Mouse (Mus musculus): ENCODE results near the gene Clec2i.
"Not testable (repeated sequence)": the region's sequence is repeated elsewhere in the genome, so short reads cannot be mapped to it uniquely, and the experiment has no call there.

Clec2i gene

DNA sequence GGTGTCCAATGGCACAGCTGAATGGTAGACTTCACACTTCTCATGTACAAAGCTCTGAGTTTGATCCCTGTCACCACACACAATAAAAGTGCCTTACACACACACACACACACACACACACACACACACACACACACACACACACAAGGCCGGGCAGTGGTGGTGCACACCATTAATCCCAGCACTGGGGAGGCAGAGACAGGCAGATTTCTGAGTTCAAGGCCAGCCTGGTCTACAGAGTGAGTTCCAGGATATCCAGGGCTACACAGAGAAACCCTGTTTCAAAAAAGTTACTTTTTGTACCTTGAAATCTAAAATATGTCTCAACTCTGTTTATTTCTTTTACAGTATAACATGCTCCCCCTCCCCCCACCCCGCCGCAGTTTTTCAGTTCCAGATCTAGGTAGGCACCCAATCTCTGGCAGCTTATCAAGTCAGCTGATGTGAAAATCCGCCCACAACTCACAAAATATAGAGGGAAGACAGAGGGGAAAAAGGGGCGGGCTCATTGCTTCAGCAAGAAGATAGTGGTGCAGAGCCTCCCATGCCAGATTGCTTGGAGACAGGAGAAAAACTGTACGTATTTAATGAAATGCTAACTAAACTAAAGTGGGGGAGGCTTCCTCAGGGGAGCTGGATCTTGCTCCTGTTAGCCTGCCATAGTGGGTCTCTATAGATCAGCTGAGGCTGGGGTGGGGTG lies at the start of gene Clec2i:
Clec2i (plus strand) TSS at position 498 of the 700 bp plus-strand sequence.
- DNase-seq (ENCODE audit: low spot score) = not testable (repeated sequence)

DNA sequence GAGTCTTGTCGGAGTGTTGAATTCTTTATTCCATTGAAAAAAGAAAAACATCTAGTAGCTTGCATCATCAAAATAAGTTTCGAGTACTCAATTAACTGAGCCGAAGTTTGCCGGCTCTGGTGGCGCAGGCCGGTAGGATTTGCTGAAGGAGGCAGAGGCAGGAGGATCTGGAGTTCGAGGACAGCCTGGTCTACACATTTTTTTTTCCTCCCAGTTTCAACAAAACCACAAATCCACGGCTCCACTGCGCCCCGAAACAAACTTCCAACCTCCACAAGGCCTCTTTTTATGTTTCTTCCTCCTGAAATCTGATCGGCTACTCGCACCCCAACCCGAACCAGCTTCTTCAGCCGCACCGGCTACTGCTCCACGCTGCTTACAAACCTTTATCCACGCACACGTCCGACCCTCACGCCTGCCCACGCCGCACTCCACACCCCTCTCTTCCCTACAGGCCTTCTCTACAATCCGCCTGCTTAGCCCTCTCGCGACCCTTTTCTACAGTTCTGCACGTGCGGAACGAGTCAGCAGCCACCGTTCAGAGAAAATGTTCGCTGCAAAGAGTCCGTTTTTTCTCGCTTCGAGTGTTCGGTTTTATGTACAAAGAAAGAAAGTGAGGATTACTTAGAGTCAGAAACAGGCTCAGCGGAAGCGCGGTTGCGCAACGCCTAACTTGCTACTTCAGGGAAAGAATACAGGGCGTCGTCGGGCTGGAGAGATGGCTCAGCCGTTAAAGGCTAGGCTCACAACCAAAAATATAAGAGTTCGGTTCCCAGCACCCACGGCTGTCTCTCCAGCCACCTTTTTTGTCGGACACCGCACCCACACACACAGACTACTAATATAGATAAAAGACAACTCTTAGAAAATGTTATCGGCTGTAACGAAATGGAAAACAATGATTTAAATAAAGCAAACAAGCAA lies 48.8 kb upstream of the Clec2i start:
- DNase-seq (ENCODE audit: low spot score) = peak; percentile 94

DNA sequence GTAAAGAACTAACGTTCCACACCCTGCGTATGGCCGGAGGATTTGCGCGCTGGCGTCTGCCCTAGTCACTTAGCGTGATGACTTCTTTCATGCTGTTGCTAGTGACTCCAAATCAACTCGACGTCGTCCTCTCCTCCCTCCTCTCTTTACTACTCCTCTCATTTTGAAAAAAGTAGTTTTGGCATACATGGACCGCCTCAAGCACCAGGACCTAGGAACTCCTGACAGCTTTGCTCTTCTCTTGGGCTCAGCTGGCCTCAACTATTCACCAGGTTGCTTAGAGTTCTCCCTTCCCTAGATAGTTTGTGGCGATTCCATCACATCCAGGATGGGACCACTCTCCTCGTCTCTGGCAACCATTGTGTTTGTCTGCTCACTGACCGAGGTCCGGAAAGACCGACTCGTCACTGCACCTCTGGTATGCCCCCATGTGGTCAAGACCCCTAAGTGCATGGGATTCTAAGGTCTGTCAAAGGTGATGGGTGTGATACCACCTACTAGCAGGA lies 48.1 kb upstream of the Clec2i start:
- DNase-seq (ENCODE audit: low spot score) = peak; percentile 95

DNA sequence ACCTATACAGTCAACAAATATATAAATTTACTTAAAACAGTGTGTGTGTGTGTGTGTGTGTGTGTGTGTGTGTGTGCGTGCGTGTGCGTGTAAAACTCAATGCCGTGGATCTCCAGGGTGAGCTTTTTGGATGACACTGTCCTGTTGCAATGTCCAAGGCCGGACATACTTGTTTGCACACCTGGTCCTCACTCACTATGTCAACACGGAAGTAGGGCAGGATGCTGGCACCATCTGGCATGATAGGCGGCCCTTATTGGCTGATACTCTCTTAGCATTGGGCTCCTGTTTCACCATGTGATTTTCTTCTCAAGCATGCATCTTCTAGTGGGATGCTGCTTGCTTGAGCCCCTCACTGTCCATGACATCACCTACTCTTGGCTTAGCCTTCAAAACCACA lies 47.5 kb upstream of the Clec2i start:
- DNase-seq (ENCODE audit: low spot score) = peak; percentile 31

DNA sequence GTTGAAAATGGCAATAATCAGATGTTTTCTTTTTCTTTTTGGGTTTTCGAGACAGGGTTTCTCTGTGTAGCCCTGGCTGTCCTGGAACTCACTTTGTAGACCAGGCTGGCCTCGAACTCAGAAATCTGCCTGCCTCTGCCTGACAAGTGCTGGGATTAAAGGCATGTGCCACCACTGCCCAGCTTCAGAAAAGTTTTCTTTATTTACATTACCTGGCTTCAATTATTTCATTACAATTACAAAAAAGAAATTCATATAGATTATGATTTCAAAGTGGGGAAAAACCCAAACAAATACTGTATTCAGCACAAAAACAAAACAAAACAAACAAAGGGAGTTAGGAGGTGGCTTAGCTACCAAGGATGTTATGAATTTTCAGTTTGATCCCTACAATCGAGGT lies 46.7 kb upstream of the Clec2i start:
- DNase-seq (ENCODE audit: low spot score) = not testable (repeated sequence)

DNA sequence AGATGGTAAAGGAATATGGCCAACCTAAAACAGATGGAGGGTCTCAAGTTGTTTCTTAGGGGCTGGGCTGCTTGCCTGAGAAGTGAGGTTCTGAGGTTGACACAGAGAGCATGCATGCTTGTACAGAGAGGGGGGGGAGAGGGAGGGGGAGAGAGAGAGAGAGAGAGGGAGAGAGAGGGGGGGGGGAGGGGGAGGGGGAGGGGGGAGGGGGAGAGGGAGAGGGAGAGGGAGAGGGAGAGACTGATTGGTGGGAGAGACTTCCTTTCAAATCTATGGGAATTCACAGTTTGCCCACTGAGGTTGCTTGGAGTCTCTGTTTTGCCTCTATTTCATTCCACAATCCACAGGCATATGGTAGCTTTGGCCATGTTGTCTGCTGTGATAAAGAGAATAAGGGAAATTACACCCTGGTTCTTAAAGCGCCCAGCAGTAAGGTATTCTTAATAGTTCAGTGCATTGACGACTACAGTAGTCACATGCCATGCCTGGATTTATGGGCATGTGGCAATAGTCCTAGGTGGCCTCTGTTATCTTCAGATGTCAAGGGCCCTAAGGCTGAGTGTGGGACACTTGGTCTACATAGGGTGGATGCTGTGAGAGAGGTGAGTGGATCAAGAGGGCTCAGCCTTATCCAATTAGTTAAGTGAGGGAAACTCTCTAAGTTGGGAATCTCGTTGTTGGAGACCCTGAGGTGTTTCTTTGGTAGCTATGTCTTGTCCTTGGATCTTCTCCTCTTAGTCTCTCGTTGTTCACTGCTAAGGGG lies 45.9 kb upstream of the Clec2i start:
- peak; percentile 15 for DNase-seq (ENCODE audit: low spot score)

DNA sequence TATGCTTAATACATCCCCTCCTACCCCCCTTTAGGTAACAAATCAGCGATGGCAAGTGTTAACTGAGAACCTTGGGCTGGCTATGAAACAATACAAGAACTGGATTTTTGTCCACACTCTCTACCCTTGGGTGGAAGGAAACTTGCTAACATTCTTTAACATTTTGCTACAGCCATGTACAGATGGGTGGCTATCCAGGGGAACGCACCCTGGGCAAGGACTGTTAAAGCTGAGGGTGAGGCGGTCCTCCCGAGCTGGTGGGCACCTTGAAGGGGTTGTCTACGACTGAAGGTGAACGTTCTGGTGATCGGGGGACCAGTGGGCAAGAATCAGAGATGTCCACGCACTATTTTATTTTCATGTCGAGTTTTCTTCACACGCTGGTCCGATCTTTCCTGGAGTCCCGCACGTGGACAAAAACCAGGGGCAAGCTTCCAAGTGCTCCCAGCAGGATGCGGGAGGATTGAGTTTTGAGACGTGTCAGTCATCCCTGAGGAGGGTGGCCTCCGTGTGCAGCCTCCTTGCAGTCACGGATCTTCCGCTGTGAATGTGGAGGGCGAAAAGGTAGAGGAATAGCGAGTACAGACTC lies 44.9 kb upstream of the Clec2i start:
- peak; percentile 52 for DNase-seq (ENCODE audit: low spot score)

DNA sequence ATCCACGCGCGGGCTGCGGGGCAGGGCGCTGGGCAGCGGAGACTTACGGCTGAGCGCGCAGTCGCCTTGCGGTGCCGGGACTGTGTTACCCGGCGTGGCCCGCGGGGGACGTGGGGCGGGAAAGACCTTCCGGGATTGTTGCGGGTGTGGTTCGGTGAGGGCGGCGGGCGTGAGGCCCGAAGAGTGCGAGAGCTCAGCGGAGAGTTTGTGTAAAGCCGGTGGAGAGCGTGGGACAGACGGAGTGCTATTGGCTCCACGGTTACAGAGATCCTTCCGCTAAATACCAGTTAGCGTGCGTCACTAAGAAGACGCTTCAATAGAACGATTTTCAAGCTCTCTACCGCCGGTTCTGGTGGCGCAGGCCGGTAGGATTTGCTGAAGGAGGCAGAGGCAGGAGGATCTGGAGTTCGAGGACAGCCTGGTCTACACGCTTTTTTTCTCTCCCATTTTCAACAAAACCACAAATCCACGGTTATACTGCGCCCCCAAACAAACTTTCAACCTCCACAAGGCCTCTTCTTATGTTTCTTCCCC lies 44.4 kb upstream of the Clec2i start:
- peak; percentile 97 for DNase-seq (ENCODE audit: low spot score)

DNA sequence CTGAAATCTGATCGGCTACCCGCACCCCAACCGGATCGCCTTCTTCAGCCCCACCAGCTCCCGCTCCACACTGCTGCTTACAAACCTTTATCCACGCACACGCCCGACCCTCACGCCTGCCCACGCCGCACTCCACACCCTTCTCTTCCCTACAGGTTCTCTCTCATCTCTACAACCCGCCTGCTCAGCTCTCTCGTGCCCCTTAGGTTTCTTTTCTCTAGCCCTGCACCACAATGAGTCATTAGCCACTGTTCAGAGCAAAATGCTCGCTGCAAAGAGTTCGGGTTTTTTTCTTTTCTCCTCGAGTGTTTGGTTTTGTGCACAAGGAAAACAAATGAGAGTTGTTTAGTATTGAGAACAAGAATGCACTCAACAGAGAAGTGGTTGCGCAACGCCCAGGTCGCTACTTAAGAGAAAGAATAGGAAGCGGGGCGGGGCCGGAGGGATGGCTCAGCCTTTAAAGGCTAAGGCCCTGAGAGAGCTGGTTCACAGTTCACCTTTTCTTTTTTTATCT lies 43.9 kb upstream of the Clec2i start:
- DNase-seq (ENCODE audit: low spot score) = peak; percentile 87

DNA sequence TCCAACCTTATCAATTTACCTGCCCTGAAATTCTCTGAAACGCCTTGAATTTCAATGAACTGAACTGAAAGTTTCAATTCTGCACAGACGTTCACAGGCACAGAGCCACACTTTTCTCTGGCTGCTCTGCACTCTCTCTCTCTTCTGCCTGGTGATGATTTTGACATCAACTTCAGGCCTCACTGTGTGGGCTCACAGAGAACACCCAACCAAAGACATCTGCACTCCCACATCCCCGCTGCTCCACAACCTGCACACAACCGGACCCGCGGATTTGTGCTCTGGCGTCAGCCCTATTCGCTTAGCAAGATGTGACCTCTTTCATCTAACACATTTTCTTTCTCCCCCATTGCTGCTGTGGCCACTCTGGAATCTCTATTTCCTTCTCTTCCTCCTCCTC lies 43.3 kb upstream of the Clec2i start:
- DNase-seq (ENCODE audit: low spot score) = peak; percentile 22

DNA sequence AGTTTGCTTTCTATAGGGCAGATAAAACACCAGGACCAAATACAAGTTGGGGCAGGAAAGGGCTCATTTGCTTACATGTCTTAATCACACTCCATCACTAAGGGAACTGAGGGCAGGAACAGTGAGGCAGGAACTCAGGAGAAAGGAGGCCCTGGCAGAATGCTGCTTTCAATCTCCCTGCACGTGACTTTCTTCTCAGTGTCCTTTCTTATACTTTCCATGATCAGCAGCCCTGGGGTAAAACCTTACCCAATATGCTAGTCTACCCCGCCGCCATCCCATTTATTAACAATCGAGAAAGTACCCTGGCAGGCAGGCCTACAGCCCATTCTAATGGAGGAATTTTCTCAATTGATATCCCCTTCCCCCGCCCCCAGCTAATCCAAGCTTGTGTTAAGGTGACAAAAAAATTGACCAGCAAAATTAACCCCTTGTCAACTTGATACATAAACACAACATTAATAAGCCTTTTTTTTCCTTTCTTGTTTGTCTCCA lies 42.8 kb upstream of the Clec2i start:
- peak; percentile 8 for DNase-seq (ENCODE audit: low spot score)

DNA sequence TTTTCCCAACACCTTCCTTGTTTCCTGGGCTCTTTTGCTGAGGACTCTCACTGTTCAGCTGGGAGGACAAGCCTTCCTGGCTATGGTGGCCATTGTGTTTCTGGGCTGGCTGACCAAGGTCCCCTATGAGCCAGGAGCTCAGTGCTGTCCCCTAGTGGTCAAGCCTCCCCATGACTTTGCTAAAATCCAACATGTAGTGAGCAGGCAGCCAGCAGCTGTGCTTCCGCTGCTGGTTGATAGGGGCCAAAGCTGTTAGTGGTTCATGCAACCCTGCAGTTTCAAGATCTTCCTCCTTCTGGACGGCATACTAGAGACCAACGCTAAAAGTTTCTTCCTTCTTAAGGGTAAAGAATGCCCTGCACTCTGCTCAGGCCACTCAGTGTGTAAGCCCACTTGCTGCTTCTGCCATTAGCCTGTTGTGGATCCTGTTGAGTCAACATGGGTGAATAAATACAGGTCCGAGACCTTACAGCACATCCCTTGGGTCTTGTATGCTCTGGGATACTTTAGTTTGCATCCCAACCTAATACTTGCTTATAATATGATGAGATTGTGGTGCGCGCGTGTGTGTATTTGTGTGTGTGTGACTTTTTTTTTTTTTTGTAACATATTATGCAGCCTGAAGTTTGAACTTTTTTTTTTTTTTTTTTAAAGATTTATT lies 41.9 kb upstream of the Clec2i start:
- DNase-seq (ENCODE audit: low spot score) = peak; percentile 97

DNA sequence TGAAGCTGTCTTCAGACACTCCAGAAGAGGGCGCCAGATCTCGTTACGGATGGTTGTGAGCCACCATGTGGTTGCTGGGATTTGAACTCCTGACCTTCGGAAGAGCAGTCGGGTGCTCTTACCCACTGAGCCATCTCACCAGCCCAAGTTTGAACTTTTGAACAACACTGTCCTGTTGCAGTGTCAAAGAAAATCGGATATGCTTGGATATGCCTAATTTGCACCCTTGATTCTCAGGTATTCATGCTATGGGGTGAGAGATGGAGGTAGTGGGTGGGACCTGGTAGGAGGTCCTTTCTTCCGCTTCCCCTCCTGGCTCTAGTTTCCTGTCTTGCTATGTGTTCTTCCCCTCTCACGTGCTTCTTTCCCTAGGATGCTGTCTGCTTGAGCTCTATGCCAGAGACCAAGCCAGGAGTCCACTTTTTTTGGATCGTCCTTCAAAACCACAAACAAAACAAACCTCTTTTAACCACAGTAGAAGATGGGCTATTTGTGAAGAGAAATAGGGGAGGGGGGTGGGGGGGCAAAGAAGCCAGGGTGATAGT lies 41.3 kb upstream of the Clec2i start:
- peak; percentile 34 for DNase-seq (ENCODE audit: low spot score)

DNA sequence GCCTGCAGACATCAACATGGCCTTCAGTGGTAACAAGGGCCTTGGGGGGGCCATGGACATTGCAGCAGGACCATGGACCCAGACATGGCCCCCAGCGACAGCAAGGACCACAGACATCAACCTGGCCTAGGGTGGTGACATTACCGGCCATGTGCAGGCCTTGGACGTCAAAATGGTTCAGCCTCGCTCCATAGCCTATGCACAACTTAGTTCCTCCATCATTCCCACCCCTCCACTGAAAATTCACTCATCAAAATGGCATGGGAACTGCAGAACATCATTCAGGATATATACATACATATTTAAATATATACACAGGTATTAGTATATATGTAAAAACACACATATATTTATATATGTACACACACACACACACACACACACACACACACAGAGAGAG lies 40.0 kb upstream of the Clec2i start:
- no peak for DNase-seq (ENCODE audit: low spot score)

DNA sequence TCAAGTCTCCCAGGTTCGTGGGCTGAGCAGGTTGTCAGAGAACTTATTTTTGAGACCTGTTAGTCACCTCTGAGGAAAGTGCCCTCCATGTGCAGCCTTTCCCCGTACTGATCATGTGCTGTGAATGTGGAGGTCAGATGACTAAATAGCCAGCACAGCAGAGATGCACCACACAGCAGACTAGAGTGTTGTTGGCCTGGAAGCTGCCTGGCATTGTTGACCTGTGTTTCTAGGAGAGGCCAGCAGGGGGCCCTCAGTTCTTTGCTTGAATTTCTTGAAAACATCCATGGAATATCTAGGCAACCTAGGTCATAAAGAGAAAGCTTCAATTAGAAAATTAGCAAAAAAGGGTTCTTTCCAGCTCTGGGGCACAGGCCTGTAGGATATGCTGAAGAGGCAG lies 37.5 kb upstream of the Clec2i start:
- DNase-seq (ENCODE audit: low spot score) = peak; percentile 84

DNA sequence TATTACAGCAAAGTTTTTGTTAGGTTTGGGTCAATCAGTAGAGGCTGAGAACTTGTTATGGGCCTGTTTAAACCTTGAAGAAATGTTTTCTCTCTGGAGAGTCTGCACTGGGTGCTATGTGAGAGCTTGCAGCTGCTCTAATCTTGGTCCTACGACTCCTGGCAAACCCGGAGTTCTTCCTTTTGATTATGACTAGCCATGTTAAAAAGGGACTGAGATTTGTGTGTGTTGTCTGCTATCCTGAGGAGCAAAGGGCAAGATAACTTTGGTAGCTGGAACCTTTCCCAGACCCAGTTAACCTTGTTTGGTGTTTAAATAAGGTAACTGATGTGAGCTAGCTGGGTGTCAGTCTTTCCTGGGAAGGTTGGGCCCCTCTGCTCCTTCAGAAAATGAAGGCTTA lies 36.7 kb upstream of the Clec2i start:
- no peak for DNase-seq (ENCODE audit: low spot score)

DNA sequence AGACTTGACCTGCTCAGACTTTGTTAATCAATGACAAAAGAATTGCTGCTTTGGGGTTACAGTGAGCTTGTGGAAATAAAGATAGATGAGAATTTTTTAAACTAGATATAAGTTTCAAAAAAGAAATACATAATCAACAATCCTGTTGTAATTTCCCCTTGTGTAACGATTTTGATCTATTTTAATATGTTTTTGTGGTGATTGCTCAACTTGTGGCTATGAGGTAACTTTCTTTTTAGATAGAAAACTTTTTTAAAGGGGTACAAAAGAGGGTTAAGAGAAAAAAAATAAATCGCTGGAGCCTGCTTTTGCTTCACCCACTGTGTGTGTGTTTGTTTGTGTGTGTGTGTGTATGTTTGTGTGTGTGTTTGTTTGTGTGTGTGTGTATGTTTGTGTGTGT lies 36.2 kb upstream of the Clec2i start:
- no peak for DNase-seq (ENCODE audit: low spot score)

DNA sequence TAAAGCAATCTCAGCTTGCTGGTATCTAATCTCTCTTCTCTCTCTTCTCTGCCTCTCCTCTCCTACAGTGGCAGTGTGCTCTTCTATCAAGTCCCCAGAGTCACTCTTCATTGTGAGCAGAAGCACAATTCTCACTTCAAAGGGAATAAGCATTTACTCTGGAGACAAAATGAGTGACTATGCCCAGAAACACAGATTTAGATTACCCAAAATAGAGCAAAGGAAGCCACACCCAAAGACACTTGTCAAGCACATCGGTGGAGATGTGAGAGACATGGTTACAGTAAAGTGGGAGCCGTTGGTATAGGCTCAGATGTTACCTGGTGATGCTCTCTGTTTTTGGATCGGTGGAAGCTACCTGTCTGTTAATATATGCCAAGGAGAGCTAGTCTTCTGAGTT lies 34.6 kb upstream of the Clec2i start:
- no peak for DNase-seq (ENCODE audit: low spot score)

DNA sequence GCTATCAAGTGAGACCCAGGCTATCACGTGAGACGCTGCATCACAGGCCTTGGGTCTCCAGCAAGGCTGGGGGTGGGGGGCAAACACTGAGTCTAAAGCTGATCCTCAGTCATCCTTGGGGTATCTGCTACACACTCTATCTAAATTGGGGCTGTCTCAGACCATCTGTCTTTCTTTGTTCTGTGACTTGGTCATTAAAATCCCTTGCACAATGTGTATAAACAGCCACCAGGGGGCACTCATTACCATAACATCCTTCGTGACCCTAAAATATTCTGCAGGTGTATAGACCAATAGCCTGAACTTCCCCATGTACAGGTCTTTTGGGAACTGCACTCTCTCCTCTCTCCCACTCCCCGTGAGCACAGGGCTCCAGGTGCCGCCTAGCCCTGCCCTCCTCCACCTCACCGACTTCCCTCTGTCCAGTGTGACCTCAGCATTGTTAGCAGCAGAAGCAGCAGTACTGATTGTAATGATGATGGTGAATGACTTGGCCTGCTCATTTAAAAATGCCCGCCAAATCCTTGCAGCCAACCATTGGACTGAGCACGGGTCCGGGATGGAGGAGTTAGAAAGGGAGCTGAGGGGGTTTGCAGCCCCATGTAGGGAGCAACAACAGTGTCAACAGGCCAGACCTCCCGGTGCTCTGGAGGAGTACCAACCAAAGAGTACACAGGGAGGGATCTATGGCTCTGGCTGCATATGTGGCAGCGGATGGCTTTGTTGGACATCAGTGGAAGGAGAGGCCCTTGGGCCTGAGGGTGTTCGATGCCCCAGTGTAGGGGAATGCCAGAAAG lies 33.2 kb upstream of the Clec2i start:
- peak; percentile 90 for DNase-seq (ENCODE audit: low spot score)

DNA sequence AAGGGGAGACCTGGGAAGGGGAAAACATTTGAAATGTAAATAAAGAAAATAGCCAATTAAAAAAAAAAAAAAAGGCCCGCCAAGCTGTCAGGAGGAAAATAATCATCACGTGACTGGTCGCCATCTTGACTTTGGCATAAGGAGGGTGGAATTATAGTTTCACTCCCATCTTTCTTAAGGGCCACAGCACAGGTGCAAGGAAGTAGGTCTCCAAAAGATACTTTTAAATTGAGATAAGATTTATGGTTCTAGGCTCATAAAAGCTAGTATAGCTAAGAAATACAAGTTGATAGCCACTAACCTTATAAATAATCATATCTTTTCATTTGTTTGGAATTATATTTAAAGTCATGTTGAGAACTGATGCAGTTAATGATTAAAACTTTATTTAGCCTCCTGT lies 32.5 kb upstream of the Clec2i start:
- no peak for DNase-seq (ENCODE audit: low spot score)
